Mouse (Mus musculus): ENCODE results near the gene Asic2.
A peak's percentile ranks its signal among the peaks of the same experiment; 100 is the strongest.

The Asic2 gene

GRCm38 (mm10) chr11:81838426-81838825, 129.8 kb downstream of the Asic2 start:
- no peak for DNase-seq

DNA sequence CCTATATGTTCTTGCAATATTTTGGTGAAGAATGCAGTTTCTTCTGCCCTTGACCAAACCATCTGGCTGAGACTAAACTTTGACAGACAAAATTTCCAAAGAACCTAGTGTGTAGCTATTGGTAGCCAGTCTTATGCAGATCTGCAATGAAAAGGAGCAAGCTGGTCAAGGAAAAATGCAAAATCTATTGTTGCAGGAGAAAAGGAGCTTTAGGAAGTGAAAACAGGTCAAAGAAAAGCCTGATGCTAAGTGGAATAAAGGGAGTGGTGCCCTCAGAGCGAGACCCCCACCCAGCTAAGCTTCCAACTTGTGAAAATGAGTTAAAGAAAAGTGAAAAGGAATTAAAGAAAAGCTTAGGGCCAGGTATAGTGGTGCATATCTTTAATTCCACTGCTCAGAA, 135.9 kb downstream of the Asic2 start:
- DNase-seq = no peak

DNA sequence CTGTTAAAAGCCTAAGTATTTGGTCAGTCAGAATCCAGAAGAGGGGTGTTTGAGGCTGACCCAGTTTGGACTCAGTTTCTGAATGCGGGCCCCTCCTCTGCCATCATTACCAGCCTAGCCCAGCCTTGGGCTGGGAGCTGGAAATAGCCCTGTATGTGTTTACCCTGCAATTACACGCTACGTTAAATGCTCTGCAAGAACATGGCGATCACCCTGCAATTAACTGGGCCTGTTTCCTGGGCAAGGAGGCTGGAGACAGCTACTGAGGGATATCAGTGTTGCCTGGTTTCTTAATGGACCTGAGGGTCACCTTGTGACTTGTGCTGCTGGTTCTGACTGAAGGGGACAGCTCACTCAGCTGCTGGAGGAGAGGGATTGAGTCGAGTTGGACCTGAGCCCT, 151.7 kb downstream of the Asic2 start:
- DNase-seq = no peak

GRCm38 (mm10) chr11:81814816-81815215, 153.4 kb downstream of the Asic2 start:
- no peak for DNase-seq

- DNase-seq = no peak
These were observed 161.2 kb downstream of the Asic2 start for GRCm38 (mm10) chr11:81806905-81807659.

GRCm38 (mm10) chr11:81803544-81803943, 164.7 kb downstream of the Asic2 start:
- DNase-seq = no peak

GRCm38 (mm10) chr11:81802614-81803013, 165.6 kb downstream of the Asic2 start:
- peak; percentile 50 for DNase-seq

GRCm38 (mm10) chr11:81800899-81801298, 167.4 kb downstream of the Asic2 start:
- DNase-seq = no peak

GRCm38 (mm10) chr11:81793588-81793987, 174.7 kb downstream of the Asic2 start:
- no peak for DNase-seq

- DNase-seq = no peak
These were observed 176.7 kb downstream of the Asic2 start for GRCm38 (mm10) chr11:81791579-81791978.

GRCm38 (mm10) chr11:81780596-81780995, 187.7 kb downstream of the Asic2 start:
- peak; percentile 87 for DNase-seq

DNA sequence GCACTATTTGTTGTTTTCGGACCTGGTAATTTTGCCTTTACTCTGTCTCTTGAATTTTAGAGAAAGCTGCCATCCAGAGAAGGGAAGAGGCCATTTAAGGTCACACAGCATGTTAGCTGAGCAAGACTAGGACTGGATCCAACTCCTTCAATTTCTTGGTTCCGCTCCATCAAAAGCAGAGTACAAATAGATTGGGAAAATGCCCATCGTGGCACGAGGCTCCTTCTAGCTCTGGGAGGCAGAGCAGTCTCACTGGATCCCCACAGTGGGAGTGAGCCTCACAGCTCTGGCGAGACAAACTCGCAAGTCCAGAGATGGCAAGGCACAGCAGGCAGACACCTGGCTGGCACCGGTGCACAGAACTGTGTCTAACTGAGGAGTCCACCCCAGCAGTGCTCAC, 188.4 kb downstream of the Asic2 start:
- DNase-seq = peak; percentile 85

DNA sequence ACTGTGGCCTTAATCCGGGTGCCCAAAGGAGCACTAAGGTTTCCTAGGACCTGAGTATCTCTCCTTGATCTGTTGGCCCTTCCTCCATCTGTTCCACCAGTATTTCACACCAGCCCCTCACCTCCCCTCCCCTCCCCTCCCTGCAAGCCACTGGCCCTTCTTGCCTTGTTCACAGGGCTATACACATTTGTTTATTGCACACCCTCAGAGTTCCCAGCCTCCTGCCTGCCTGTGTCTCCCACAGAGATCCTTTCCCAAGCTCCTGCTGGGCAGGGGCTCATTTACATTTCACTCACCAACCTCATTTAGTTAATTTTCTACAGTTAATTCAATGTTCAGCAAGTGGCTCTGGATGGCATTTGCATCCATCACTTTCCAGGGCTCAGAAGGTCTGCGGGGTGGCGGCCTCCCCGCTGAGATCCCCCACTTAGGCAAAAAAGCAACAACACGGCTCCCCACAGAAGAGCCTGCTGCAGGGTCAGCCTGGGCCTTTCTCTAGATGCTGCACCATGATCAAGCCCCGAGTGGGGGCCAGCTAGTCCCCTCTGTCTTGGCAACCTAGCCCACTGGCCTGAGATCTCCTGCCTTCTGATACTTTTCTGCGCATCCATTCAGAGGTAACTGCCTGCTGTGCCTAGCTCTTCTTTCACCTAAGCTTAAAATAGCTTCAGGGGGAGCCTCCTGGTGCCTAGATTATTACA, 196.9 kb downstream of the Asic2 start:
- no peak for DNase-seq

GRCm38 (mm10) chr11:81769691-81770260, 198.5 kb downstream of the Asic2 start:
- DNase-seq = no peak

DNA sequence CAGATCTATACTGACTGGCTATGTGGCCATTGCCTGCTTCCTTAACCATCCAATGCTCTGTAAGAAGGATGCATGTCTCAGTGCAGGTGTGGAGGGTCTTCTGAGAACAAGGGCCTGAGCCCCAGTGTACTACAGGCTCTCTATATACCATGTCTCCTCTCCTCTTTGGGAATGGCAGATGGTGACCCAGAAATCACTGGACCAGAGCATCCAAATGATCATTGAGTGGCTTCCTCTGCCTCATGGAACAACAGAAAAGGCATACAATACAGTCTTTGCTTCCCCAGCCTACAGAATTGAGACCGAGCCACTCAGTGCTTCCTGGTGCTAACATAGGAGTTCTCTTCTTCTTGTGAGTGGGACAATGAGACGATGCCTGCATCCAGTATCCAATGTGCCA, 200.0 kb downstream of the Asic2 start:
- DNase-seq = peak; percentile 44

GRCm38 (mm10) chr11:81767781-81768180, 200.5 kb downstream of the Asic2 start:
- peak; percentile 81 for DNase-seq

GRCm38 (mm10) chr11:81765288-81765687, 203.0 kb downstream of the Asic2 start:
- DNase-seq = no peak

GRCm38 (mm10) chr11:81764778-81765177, 203.5 kb downstream of the Asic2 start:
- no peak for DNase-seq

DNA sequence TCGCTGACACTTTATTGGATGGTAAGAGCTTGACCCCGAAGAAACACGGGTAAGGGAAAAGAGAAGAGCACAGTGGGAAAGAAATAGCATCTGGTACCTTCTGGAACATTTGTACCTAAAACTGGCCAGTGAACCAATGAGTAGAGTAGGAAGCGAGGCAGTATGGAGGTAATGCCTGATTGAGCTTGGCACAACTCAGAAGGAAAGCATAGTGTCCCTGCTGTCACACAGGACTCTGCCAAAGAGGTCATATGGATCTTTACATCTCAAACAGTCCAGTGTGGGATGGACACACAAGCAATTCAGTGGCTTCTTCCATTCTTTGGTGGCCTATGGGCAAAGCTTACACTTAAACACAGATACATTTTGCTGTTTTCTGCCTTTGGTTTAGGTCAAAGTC, 211.0 kb downstream of the Asic2 start:
- DNase-seq = peak; percentile 40

- no peak for DNase-seq
These were observed 217.4 kb downstream of the Asic2 start for GRCm38 (mm10) chr11:81750876-81751275.

DNA sequence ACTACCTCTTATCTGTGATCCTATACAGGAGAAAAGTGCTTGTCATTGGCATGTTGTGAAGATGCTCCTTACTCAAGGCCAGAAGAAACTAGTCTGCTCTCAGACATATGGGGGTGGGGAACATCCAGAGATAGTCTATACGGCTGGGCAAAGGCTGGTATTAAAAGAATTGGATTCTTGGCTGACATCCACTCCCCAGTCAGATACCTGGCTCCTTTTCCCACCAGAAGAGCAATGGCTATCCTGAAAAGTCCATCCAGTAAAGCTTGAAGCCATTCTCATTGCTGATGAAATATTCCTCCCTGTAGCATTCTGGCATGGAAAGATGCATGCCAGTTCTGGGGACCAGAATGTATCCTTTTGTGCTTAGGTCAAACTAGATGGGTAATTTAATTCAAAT, 218.2 kb downstream of the Asic2 start:
- DNase-seq = no peak

GRCm38 (mm10) chr11:81738995-81739394, 229.3 kb downstream of the Asic2 start:
- no peak for DNase-seq

GRCm38 (mm10) chr11:81737777-81738176, 230.5 kb downstream of the Asic2 start:
- DNase-seq = no peak

DNA sequence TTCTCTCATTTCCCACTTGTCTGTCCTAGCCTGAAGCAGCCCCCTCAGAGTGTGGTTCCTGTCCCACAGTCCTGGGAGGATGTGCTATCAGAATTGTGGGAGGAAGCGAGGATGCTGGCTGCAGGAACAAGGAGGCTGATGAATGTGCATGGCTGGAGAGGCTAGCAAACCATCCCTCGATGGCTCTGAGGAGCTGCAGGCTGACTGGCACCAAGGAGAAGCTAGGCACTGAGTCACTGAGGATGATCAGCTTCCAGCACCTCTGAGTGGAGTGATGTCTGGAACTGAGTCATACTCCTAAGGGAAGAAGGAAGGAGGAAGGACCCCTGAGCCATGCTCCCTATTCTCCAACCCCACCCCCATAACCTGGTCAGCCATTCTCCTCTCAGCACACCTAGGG, 246.2 kb downstream of the Asic2 start:
- DNase-seq = no peak

All from cerebellum, adult 9-11 months (tissue).